Mouse (Mus musculus) CH12.LX (cell line): ENCODE measurements around the gene Dgcr8. TPM values are rescaled to one million over a fixed set of nuclear protein-coding genes. Genes with fewer than 3 reads are reported as not detected.

Source experiments
- DNase-seq: peaks from one replicate; pipeline ENCODE4 v3.0.0-alpha.2; 2013; ENCODE audit errors: extremely low read depth
- H3K27ac ChIP-seq: 2 replicates; pipeline ENCODE4 v1.5.1; 2012; ENCODE audit warnings: low read depth, mild to moderate bottlenecking, control low read depth, moderate library complexity; ENCODE audit not compliant: insufficient read depth
- H3K27me3 ChIP-seq: replicated peaks from 2 replicates; pipeline ENCODE3; 2012; ENCODE audit warnings: inconsistent platforms
- H3K36me3 ChIP-seq, 2 experiments: replicated peaks in 1 of 2; 2 replicates each; pipeline versions ENCODE3 to v1.6.1; 2012; ENCODE audit warnings: inconsistent platforms in 1 of 2, low read length in 1 of 2, mild to moderate bottlenecking in 1 of 2, mixed read lengths in 1 of 2, moderate library complexity in 1 of 2; ENCODE audit not compliant: control insufficient read depth in 1 of 2, insufficient read depth in 1 of 2
- H3K4me1 ChIP-seq, 2 experiments: 2 replicates each; pipeline ENCODE4 v1.6.1; 2012; ENCODE audit warnings: inconsistent platforms in 1 of 2, moderate library complexity in 1 of 2; ENCODE audit not compliant: insufficient read depth in 2 of 2, control insufficient read depth in 1 of 2
- H3K4me2 ChIP-seq: 2 replicates; pipeline ENCODE4 v1.6.1; 2012; ENCODE audit warnings: low read depth, mild to moderate bottlenecking, control low read depth; ENCODE audit not compliant: poor library complexity, insufficient read depth, severe bottlenecking
- H3K4me3 ChIP-seq, 3 experiments: fragments of 150-350 bp in 1 of 3; sonication (generic) in 1 of 3; replicated peaks in 1 of 3; 2 replicates each; pipeline versions ENCODE3 to v1.5.1; 2011 to 2012; ENCODE audit warnings: low read depth in 2 of 3, low read length in 2 of 3, mild to moderate bottlenecking in 2 of 3, moderate library complexity in 2 of 3, control low read depth in 1 of 3, improper control_type of control experiment in 1 of 3, inconsistent platforms in 1 of 3, mixed read lengths in 1 of 3; ENCODE audit not compliant: poor library complexity in 1 of 3
- H3K79me2 ChIP-seq: replicated peaks from 2 replicates; pipeline ENCODE4 v1.6.1; 2012; ENCODE audit warnings: mild to moderate bottlenecking, moderate library complexity; ENCODE audit not compliant: control insufficient read depth, poor library complexity, insufficient read depth, severe bottlenecking; ENCODE audit errors: extremely low read depth
- H3K9ac ChIP-seq: 2 replicates; pipeline ENCODE4 v1.6.1; 2012; ENCODE audit warnings: low read depth, mild to moderate bottlenecking, control low read depth, moderate library complexity; ENCODE audit not compliant: insufficient read depth
- H3K9me3 ChIP-seq: replicated peaks from 2 replicates; pipeline ENCODE3; 2012; ENCODE audit warnings: low read length, inconsistent platforms, mixed read lengths
- BHLHE40 ChIP-seq: IDR thresholded peaks from 2 replicates; pipeline ENCODE4 v1.6.1; 2011; ENCODE audit warnings: mild to moderate bottlenecking, low read depth, low read length, improper control_type of control experiment
- CHD2 ChIP-seq: IDR thresholded peaks from 2 replicates; pipeline ENCODE4 v1.6.1; 2011; ENCODE audit warnings: low read length, improper control_type of control experiment
- ELF1 ChIP-seq: IDR thresholded peaks from 2 replicates; pipeline ENCODE4 v1.6.1; 2014; ENCODE audit warnings: low read depth, mild to moderate bottlenecking, inconsistent platforms, low read length, improper control_type of control experiment
- EP300 ChIP-seq: IDR thresholded peaks from 2 replicates; pipeline ENCODE4 v1.6.1; 2011; ENCODE audit warnings: low read length, improper control_type of control experiment
- HCFC1 ChIP-seq: IDR thresholded peaks from 2 replicates; pipeline ENCODE4 v1.6.1; 2012; ENCODE audit warnings: low read depth, mild to moderate bottlenecking, inconsistent platforms, low read length, improper control_type of control experiment
- JUN ChIP-seq: IDR thresholded peaks from 2 replicates; pipeline ENCODE4 v1.6.1; 2011; ENCODE audit warnings: low read depth, mild to moderate bottlenecking, low read length, improper control_type of control experiment, moderate library complexity; ENCODE audit not compliant: insufficient read depth
- MAFK ChIP-seq: IDR thresholded peaks from 2 replicates; pipeline ENCODE4 v1.6.1; 2011; ENCODE audit warnings: low read length, improper control_type of control experiment; ENCODE audit not compliant: insufficient replicate concordance
- MYC ChIP-seq: IDR thresholded peaks from 2 replicates; pipeline ENCODE4 v1.6.1; 2011; ENCODE audit warnings: low read depth, mild to moderate bottlenecking, improper control_type of control experiment, low read length
- PAX5 ChIP-seq: IDR thresholded peaks from 2 replicates; pipeline ENCODE4 v1.6.1; 2012; ENCODE audit warnings: low read length, inconsistent platforms, mixed read lengths
- POLR2A ChIP-seq: IDR thresholded peaks from 2 replicates; pipeline ENCODE4 v1.6.1; 2011; ENCODE audit warnings: low read depth, mild to moderate bottlenecking, improper control_type of control experiment, low read length
- POLR2AphosphoS2 ChIP-seq: IDR thresholded peaks from 2 replicates; pipeline ENCODE4 v1.6.1; 2011; ENCODE audit warnings: low read depth, low read length, improper control_type of control experiment
- RCOR1 ChIP-seq: conservative IDR thresholded peaks from 2 replicates; pipeline ENCODE4 v1.6.1; 2012; ENCODE audit warnings: low read depth, mild to moderate bottlenecking, inconsistent platforms, low read length, improper control_type of control experiment
- TCF12 ChIP-seq: IDR thresholded peaks from 2 replicates; pipeline ENCODE4 v1.6.1; 2014; ENCODE audit warnings: low read depth, mild to moderate bottlenecking, inconsistent platforms, low read length, improper control_type of control experiment
- UBTF ChIP-seq: IDR thresholded peaks from 2 replicates; pipeline ENCODE4 v1.6.1; 2012; ENCODE audit warnings: low read depth, mild to moderate bottlenecking, inconsistent platforms, low read length, improper control_type of control experiment, moderate library complexity
- ZKSCAN1 ChIP-seq: IDR thresholded peaks from 2 replicates; pipeline ENCODE4 v1.6.1; 2012; ENCODE audit warnings: low read depth, inconsistent platforms, low read length, improper control_type of control experiment, borderline replicate concordance
- ZNF384 ChIP-seq: IDR thresholded peaks from 2 replicates; pipeline ENCODE4 v1.6.1; 2012; ENCODE audit warnings: low read depth, low read length, improper control_type of control experiment, inconsistent platforms
- dilution Hi-C: fragments of 300-500 bp; cut with MboI; formaldehyde crosslinking; loops from 2 replicates; pipeline ENCODE4 v1.14.3; 2020; ENCODE audit warnings: low sequenced_read_pairs; ENCODE audit not compliant: extremely low pct_unique_long_range_greater_than_20kb, extremely low pct_ligation_motif_present
- in situ Hi-C: fragments of 300-500 bp; cut with MboI; formaldehyde crosslinking; loops from 3 replicates; pipeline ENCODE4 v1.14.3; 2019; ENCODE audit warnings: low sequenced_read_pairs, low pct_ligation_motif_present, low pct_unique_long_range_greater_than_20kb, mixed read lengths
- polyA plus RNA-seq: library from polyadenylated mRNA; unstranded; fragments of >175 nt; gene quantifications from 2 replicates; pipeline ENCODE4 v1.2.1, GENCODE M21; 2012; ENCODE audit warnings: low read depth; ENCODE audit not compliant: insufficient read length
- total RNA-seq, 2 experiments: library from RNA; depleted of rRNA; stranded (reverse); fragments of 300-350 nt in 1 of 2; fragments of >200 nt in 1 of 2; gene quantifications; 2 replicates each; pipeline ENCODE4 v1.2.3; 2012 to 2014

Gene Dgcr8
- total and polyA plus RNA-seq, 3 experiments, result 29.1 to 39.9 (median 31.8) TPM

GRCm38 (mm10) chr16:18321443-18321842 lies 32.4 kb upstream of the Dgcr8 start:
- Histone ChIP-seq H3K27ac (no peak overlapping the region), H3K79me2 (no peaks in the 10 kb centered on the region), H3K9ac (no peak overlapping the region), H3K4me2 (no peak overlapping the region), H3K27me3 (no peaks in the 10 kb centered on the region)
- dilution Hi-C loops, result no loop called here
- TF ChIP-seq BHLHE40, result no peak
- no peak for TF ChIP-seq RCOR1
- TF ChIP-seq MYC, result no peak
- TF ChIP-seq CHD2, result no peak
- TF ChIP-seq POLR2A, result no peak
- TF ChIP-seq ELF1, result no peak
- no peak for TF ChIP-seq ZNF384
- no peak for TF ChIP-seq EP300
- TF ChIP-seq ZKSCAN1, result no peak
- TF ChIP-seq HCFC1, result no peak
- TF ChIP-seq JUN, result no peak
- no peak for TF ChIP-seq UBTF
- no peak for TF ChIP-seq POLR2AphosphoS2
- no peak for TF ChIP-seq PAX5
- TF ChIP-seq MAFK, result no peak
- no peak for TF ChIP-seq TCF12
- TF ChIP-seq, all 38 proteins: peak for 0
- Histone ChIP-seq H3K9me3 (no peaks in the 10 kb centered on the region), H3K36me3 (peaks cover 4 to 36% of the 10 kb centered on the region in 2 experiments), H3K4me1 (peaks cover 7 to 33% of the 10 kb centered on the region in 2 experiments), H3K4me3 (no peak overlapping the region)
- in situ Hi-C loops, result no loop called here
- no peak for DNase-seq

DNA sequence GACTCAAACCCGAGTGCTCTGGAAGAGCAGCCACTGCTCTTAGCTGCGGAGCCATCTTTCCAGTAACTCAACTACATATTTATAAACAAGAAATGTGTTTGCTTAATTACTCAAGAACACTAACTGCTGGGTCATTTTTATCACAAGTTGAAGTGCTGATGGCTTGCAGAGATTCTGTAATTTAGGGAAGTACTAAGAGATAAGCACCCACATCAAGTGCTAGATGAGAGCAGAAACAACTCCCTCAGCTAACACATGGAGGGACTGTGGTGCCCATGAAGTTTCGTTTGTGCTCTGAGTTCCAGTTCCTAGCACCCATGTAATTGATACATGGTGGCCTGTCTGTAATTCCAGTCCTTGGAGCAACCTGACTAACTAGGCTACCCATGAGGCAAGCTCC lies 29.9 kb upstream of the Dgcr8 start:
- in situ Hi-C loops, result no loop called here
- dilution Hi-C loops, result no loop called here

More for the DNA sequence above, 29.9 kb upstream of the Dgcr8 start:
- H3K4me3 ChIP-seq, result no peak overlapping the region
- H3K27me3 ChIP-seq, result no peaks in the 10 kb centered on the region
- TF ChIP-seq ELF1 (no peak), BHLHE40 (no peak)
- H3K4me1 ChIP-seq, result peaks cover 7 to 26% of the 10 kb centered on the region in 2 experiments
- peaks cover 2 to 30% of the 10 kb centered on the region in 2 experiments for H3K36me3 ChIP-seq
- H3K27ac ChIP-seq, result no peak overlapping the region
- H3K4me2 ChIP-seq, result no peak overlapping the region
- no peaks in the 10 kb centered on the region for H3K9me3 ChIP-seq
- H3K79me2 ChIP-seq, result no peaks in the 10 kb centered on the region
- no peak overlapping the region for H3K9ac ChIP-seq
- no peak for DNase-seq
